Mouse (Mus musculus) frontal cortex, postnatal 36 days (tissue): Measurements from ENCODE around the gene Gpr142.

Experiments used
- DNase-seq, 2 experiments: peaks; one replicate each; pipeline ENCODE4 v3.0.0; 2022; ENCODE audit warnings: low spot score in 2 of 2

Gpr142 gene

GRCm38 (mm10) chr11:114844464-114845220, 45.9 kb downstream of the Gpr142 start:
- DNase-seq, result no peak

GRCm38 (mm10) chr11:114846336-114846735, 47.6 kb downstream of the Gpr142 start:
- DNase-seq, result no peak

- DNase-seq, result no peak
Observed at GRCm38 (mm10) chr11:114847008-114847407, 48.3 kb downstream of the Gpr142 start.

- DNase-seq, result no peak
Observed at GRCm38 (mm10) chr11:114849572-114849971, 50.8 kb downstream of the Gpr142 start.

- DNase-seq, result no peak
Observed at GRCm38 (mm10) chr11:114850066-114850451, 51.3 kb downstream of the Gpr142 start.

GRCm38 (mm10) chr11:114850452-114851268, 51.9 kb downstream of the Gpr142 start, which contains the start of gene Gprc5c:
Gene Gprc5c, plus strand, starts transcription at chr11:114851152.
- no peak for DNase-seq

- peak in 1 of 2 experiments; percentile 7 for DNase-seq
Observed at GRCm38 (mm10) chr11:114851269-114851607, 52.5 kb downstream of the Gpr142 start.

GRCm38 (mm10) chr11:114851608-114852310, 53.0 kb downstream of the Gpr142 start:
- DNase-seq, result peak in 1 of 2 experiments; percentile 14

- DNase-seq, result no peak
Observed at GRCm38 (mm10) chr11:114852311-114853173, 53.8 kb downstream of the Gpr142 start.

- DNase-seq, result no peak
Observed at GRCm38 (mm10) chr11:114853174-114853838, 54.6 kb downstream of the Gpr142 start.

- DNase-seq, result no peak
Observed at GRCm38 (mm10) chr11:114854581-114854980, 55.9 kb downstream of the Gpr142 start.

- DNase-seq, result no peak
Observed at GRCm38 (mm10) chr11:114856125-114856524, 57.4 kb downstream of the Gpr142 start.
